Mouse (Mus musculus) CH12.LX (cell line): ENCODE results near the gene Ttc36. TPM values are rescaled to one million over a fixed set of nuclear protein-coding genes. Genes with fewer than 3 reads are reported as not detected.

Experiments
- DNase-seq: peaks from one replicate; pipeline ENCODE4 v3.0.0-alpha.2; 2013; ENCODE audit errors: extremely low read depth
- H3K27ac ChIP-seq: 2 replicates; pipeline ENCODE4 v1.5.1; 2012; ENCODE audit warnings: low read depth, mild to moderate bottlenecking, control low read depth, moderate library complexity; ENCODE audit not compliant: insufficient read depth
- H3K27me3 ChIP-seq: replicated peaks from 2 replicates; pipeline ENCODE3; 2012; ENCODE audit warnings: inconsistent platforms
- H3K36me3 ChIP-seq, 2 experiments: replicated peaks in 1 of 2; 2 replicates each; pipeline versions ENCODE3 to v1.6.1; 2012; ENCODE audit warnings: inconsistent platforms in 1 of 2, low read length in 1 of 2, mild to moderate bottlenecking in 1 of 2, mixed read lengths in 1 of 2, moderate library complexity in 1 of 2; ENCODE audit not compliant: control insufficient read depth in 1 of 2, insufficient read depth in 1 of 2
- H3K4me1 ChIP-seq, 2 experiments: 2 replicates each; pipeline ENCODE4 v1.6.1; 2012; ENCODE audit warnings: inconsistent platforms in 1 of 2, moderate library complexity in 1 of 2; ENCODE audit not compliant: insufficient read depth in 2 of 2, control insufficient read depth in 1 of 2
- H3K4me2 ChIP-seq: 2 replicates; pipeline ENCODE4 v1.6.1; 2012; ENCODE audit warnings: low read depth, mild to moderate bottlenecking, control low read depth; ENCODE audit not compliant: poor library complexity, insufficient read depth, severe bottlenecking
- H3K4me3 ChIP-seq, 3 experiments: fragments of 150-350 bp in 1 of 3; sonication (generic) in 1 of 3; replicated peaks in 1 of 3; 2 replicates each; pipeline versions ENCODE3 to v1.5.1; 2011 to 2012; ENCODE audit warnings: low read depth in 2 of 3, low read length in 2 of 3, mild to moderate bottlenecking in 2 of 3, moderate library complexity in 2 of 3, control low read depth in 1 of 3, improper control_type of control experiment in 1 of 3, inconsistent platforms in 1 of 3, mixed read lengths in 1 of 3; ENCODE audit not compliant: poor library complexity in 1 of 3
- H3K79me2 ChIP-seq: replicated peaks from 2 replicates; pipeline ENCODE4 v1.6.1; 2012; ENCODE audit warnings: mild to moderate bottlenecking, moderate library complexity; ENCODE audit not compliant: control insufficient read depth, poor library complexity, insufficient read depth, severe bottlenecking; ENCODE audit errors: extremely low read depth
- H3K9ac ChIP-seq: 2 replicates; pipeline ENCODE4 v1.6.1; 2012; ENCODE audit warnings: low read depth, mild to moderate bottlenecking, control low read depth, moderate library complexity; ENCODE audit not compliant: insufficient read depth
- H3K9me3 ChIP-seq: replicated peaks from 2 replicates; pipeline ENCODE3; 2012; ENCODE audit warnings: low read length, inconsistent platforms, mixed read lengths
- BHLHE40 ChIP-seq: IDR thresholded peaks from 2 replicates; pipeline ENCODE4 v1.6.1; 2011; ENCODE audit warnings: mild to moderate bottlenecking, low read depth, low read length, improper control_type of control experiment
- CHD1 ChIP-seq: IDR thresholded peaks from 2 replicates; pipeline ENCODE4 v1.6.1; 2012; ENCODE audit warnings: low read depth, low read length, improper control_type of control experiment, inconsistent platforms
- CHD2 ChIP-seq: IDR thresholded peaks from 2 replicates; pipeline ENCODE4 v1.6.1; 2011; ENCODE audit warnings: low read length, improper control_type of control experiment
- CTCF ChIP-seq, 2 experiments: IDR thresholded peaks in 1 of 2; conservative IDR thresholded peaks in 1 of 2; 2 replicates each; pipeline ENCODE4 v1.5.1; 2011 to 2012; ENCODE audit warnings: low read depth in 2 of 2, low read length in 2 of 2, improper control_type of control experiment in 1 of 2, inconsistent platforms in 1 of 2, mild to moderate bottlenecking in 1 of 2, moderate library complexity in 1 of 2
- E2F4 ChIP-seq: IDR thresholded peaks from 2 replicates; pipeline ENCODE4 v1.6.1; 2011; ENCODE audit warnings: low read depth, low read length, improper control_type of control experiment; ENCODE audit not compliant: insufficient replicate concordance
- ELF1 ChIP-seq: IDR thresholded peaks from 2 replicates; pipeline ENCODE4 v1.6.1; 2014; ENCODE audit warnings: low read depth, mild to moderate bottlenecking, inconsistent platforms, low read length, improper control_type of control experiment
- EP300 ChIP-seq: IDR thresholded peaks from 2 replicates; pipeline ENCODE4 v1.6.1; 2011; ENCODE audit warnings: low read length, improper control_type of control experiment
- ETS1 ChIP-seq: conservative IDR thresholded peaks from 2 replicates; pipeline ENCODE4 v1.6.1; 2012; ENCODE audit warnings: low read depth, mild to moderate bottlenecking, inconsistent platforms, low read length, improper control_type of control experiment, moderate library complexity
- GABPA ChIP-seq: IDR thresholded peaks from 2 replicates; pipeline ENCODE4 v1.6.1; 2012; ENCODE audit warnings: low read depth, low read length, improper control_type of control experiment, inconsistent platforms; ENCODE audit not compliant: insufficient replicate concordance
- HCFC1 ChIP-seq: IDR thresholded peaks from 2 replicates; pipeline ENCODE4 v1.6.1; 2012; ENCODE audit warnings: low read depth, mild to moderate bottlenecking, inconsistent platforms, low read length, improper control_type of control experiment
- IRF4 ChIP-seq: IDR thresholded peaks from 2 replicates; pipeline ENCODE4 v1.6.1; 2014; ENCODE audit warnings: low read depth, mild to moderate bottlenecking, inconsistent platforms, low read length, improper control_type of control experiment
- JUN ChIP-seq: IDR thresholded peaks from 2 replicates; pipeline ENCODE4 v1.6.1; 2011; ENCODE audit warnings: low read depth, mild to moderate bottlenecking, low read length, improper control_type of control experiment, moderate library complexity; ENCODE audit not compliant: insufficient read depth
- JUND ChIP-seq: conservative IDR thresholded peaks from 2 replicates; pipeline ENCODE4 v1.6.1; 2011; ENCODE audit warnings: low read depth, low read length, improper control_type of control experiment
- KAT2A ChIP-seq: IDR thresholded peaks from 2 replicates; pipeline ENCODE4 v1.6.1; 2012; ENCODE audit warnings: low read length, improper control_type of control experiment, inconsistent platforms; ENCODE audit not compliant: insufficient replicate concordance
- MAFK ChIP-seq: IDR thresholded peaks from 2 replicates; pipeline ENCODE4 v1.6.1; 2011; ENCODE audit warnings: low read length, improper control_type of control experiment; ENCODE audit not compliant: insufficient replicate concordance
- MAX ChIP-seq: IDR thresholded peaks from 2 replicates; pipeline ENCODE4 v1.6.1; 2011; ENCODE audit warnings: low read length, improper control_type of control experiment
- MAZ ChIP-seq: IDR thresholded peaks from 2 replicates; pipeline ENCODE4 v1.6.1; 2012; ENCODE audit warnings: low read depth, mild to moderate bottlenecking, inconsistent platforms, low read length, improper control_type of control experiment, moderate library complexity
- MEF2A ChIP-seq: IDR thresholded peaks from 2 replicates; pipeline ENCODE4 v1.6.1; 2014; ENCODE audit warnings: low read depth, mild to moderate bottlenecking, inconsistent platforms, low read length, improper control_type of control experiment, borderline replicate concordance
- MXI1 ChIP-seq: IDR thresholded peaks from 2 replicates; pipeline ENCODE4 v1.6.1; 2011; ENCODE audit warnings: mild to moderate bottlenecking, low read depth, low read length, improper control_type of control experiment
- MYC ChIP-seq: IDR thresholded peaks from 2 replicates; pipeline ENCODE4 v1.6.1; 2011; ENCODE audit warnings: low read depth, mild to moderate bottlenecking, improper control_type of control experiment, low read length
- NELFE ChIP-seq: IDR thresholded peaks from 2 replicates; pipeline ENCODE4 v1.6.1; 2011; ENCODE audit warnings: low read depth, low read length, improper control_type of control experiment
- NRF1 ChIP-seq: IDR thresholded peaks from 2 replicates; pipeline ENCODE4 v1.6.1; 2014; ENCODE audit warnings: low read depth, mild to moderate bottlenecking, inconsistent platforms, low read length, improper control_type of control experiment, moderate library complexity
- PAX5 ChIP-seq: IDR thresholded peaks from 2 replicates; pipeline ENCODE4 v1.6.1; 2012; ENCODE audit warnings: low read length, inconsistent platforms, mixed read lengths
- POLR2A ChIP-seq: IDR thresholded peaks from 2 replicates; pipeline ENCODE4 v1.6.1; 2011; ENCODE audit warnings: low read depth, mild to moderate bottlenecking, improper control_type of control experiment, low read length
- POLR2AphosphoS2 ChIP-seq: IDR thresholded peaks from 2 replicates; pipeline ENCODE4 v1.6.1; 2011; ENCODE audit warnings: low read depth, low read length, improper control_type of control experiment
- RAD21 ChIP-seq: IDR thresholded peaks from 2 replicates; pipeline ENCODE4 v1.6.1; 2011; ENCODE audit warnings: low read depth, mild to moderate bottlenecking, low read length, improper control_type of control experiment, moderate library complexity
- RCOR1 ChIP-seq: conservative IDR thresholded peaks from 2 replicates; pipeline ENCODE4 v1.6.1; 2012; ENCODE audit warnings: low read depth, mild to moderate bottlenecking, inconsistent platforms, low read length, improper control_type of control experiment
- SIN3A ChIP-seq: IDR thresholded peaks from 2 replicates; pipeline ENCODE4 v1.6.1; 2012; ENCODE audit warnings: low read length, improper control_type of control experiment, inconsistent platforms
- SMC3 ChIP-seq: IDR thresholded peaks from 2 replicates; pipeline ENCODE4 v1.6.1; 2011; ENCODE audit warnings: low read depth, low read length, improper control_type of control experiment
- TBP ChIP-seq: conservative IDR thresholded peaks from 2 replicates; pipeline ENCODE4 v1.6.1; 2011; ENCODE audit warnings: low read depth, low read length, improper control_type of control experiment
- TCF12 ChIP-seq: IDR thresholded peaks from 2 replicates; pipeline ENCODE4 v1.6.1; 2014; ENCODE audit warnings: low read depth, mild to moderate bottlenecking, inconsistent platforms, low read length, improper control_type of control experiment
- UBTF ChIP-seq: IDR thresholded peaks from 2 replicates; pipeline ENCODE4 v1.6.1; 2012; ENCODE audit warnings: low read depth, mild to moderate bottlenecking, inconsistent platforms, low read length, improper control_type of control experiment, moderate library complexity
- USF1 ChIP-seq: IDR thresholded peaks from 2 replicates; pipeline ENCODE4 v1.6.1; 2014; ENCODE audit warnings: low read depth, mild to moderate bottlenecking, inconsistent platforms, low read length, improper control_type of control experiment
- USF2 ChIP-seq: conservative IDR thresholded peaks from 2 replicates; pipeline ENCODE4 v1.6.1; 2011; ENCODE audit warnings: low read depth, low read length, improper control_type of control experiment
- ZC3H11A ChIP-seq: IDR thresholded peaks from 2 replicates; pipeline ENCODE4 v1.6.1; 2012; ENCODE audit warnings: low read depth, mild to moderate bottlenecking, inconsistent platforms, low read length, improper control_type of control experiment
- ZKSCAN1 ChIP-seq: IDR thresholded peaks from 2 replicates; pipeline ENCODE4 v1.6.1; 2012; ENCODE audit warnings: low read depth, inconsistent platforms, low read length, improper control_type of control experiment, borderline replicate concordance
- ZMIZ1 ChIP-seq: IDR thresholded peaks from 2 replicates; pipeline ENCODE4 v1.6.1; 2012; ENCODE audit warnings: low read depth, mild to moderate bottlenecking, inconsistent platforms, low read length, improper control_type of control experiment
- ZNF384 ChIP-seq: IDR thresholded peaks from 2 replicates; pipeline ENCODE4 v1.6.1; 2012; ENCODE audit warnings: low read depth, low read length, improper control_type of control experiment, inconsistent platforms
- dilution Hi-C: fragments of 300-500 bp; cut with MboI; formaldehyde crosslinking; loops from 2 replicates; pipeline ENCODE4 v1.14.3; 2020; ENCODE audit warnings: low sequenced_read_pairs; ENCODE audit not compliant: extremely low pct_unique_long_range_greater_than_20kb, extremely low pct_ligation_motif_present
- in situ Hi-C: fragments of 300-500 bp; cut with MboI; formaldehyde crosslinking; loops from 3 replicates; pipeline ENCODE4 v1.14.3; 2019; ENCODE audit warnings: low sequenced_read_pairs, low pct_ligation_motif_present, low pct_unique_long_range_greater_than_20kb, mixed read lengths
- polyA plus RNA-seq: library from polyadenylated mRNA; unstranded; fragments of >175 nt; gene quantifications from 2 replicates; pipeline ENCODE4 v1.2.1, GENCODE M21; 2012; ENCODE audit warnings: low read depth; ENCODE audit not compliant: insufficient read length
- total RNA-seq, 2 experiments: library from RNA; depleted of rRNA; stranded (reverse); fragments of 300-350 nt in 1 of 2; fragments of >200 nt in 1 of 2; gene quantifications; 2 replicates each; pipeline ENCODE4 v1.2.3; 2012 to 2014

The Ttc36 gene
- total and polyA plus RNA-seq, 3 experiments = 0.51 to 0.68 TPM; not detected in 1

GRCm38 (mm10) chr9:44772750-44773651 is 29.9 kb downstream of the Ttc36 start:
- Histone ChIP-seq H3K27me3 (no peaks in the 10 kb centered on the region), H3K79me2 (peaks cover 9% of the 10 kb centered on the region), H3K36me3 (peaks cover 4 to 24% of the 10 kb centered on the region in 2 experiments), H3K9me3 (no peaks in the 10 kb centered on the region), H3K4me3 (peak overlapping the region; percentile 76 to 96 (median 91)), H3K4me2 (peak overlapping the region; percentile 90), H3K4me1 (peaks cover 3 to 30% of the 10 kb centered on the region in 2 experiments), H3K27ac (peak overlapping the region; percentile 91), H3K9ac (peak overlapping the region; percentile 96)
- TF ChIP-seq PAX5 = no peak
- peak; percentile 36; the same call in 1 of the 2 replicates for TF ChIP-seq MAX
- peak; percentile 91 for TF ChIP-seq GABPA
- TF ChIP-seq MAZ = peak; percentile 88
- TF ChIP-seq POLR2A = peak; percentile 73; the same call in 1 of the 2 replicates
- TF ChIP-seq JUN = no peak
- peak; percentile 89 for TF ChIP-seq TCF12
- peak; percentile 74 to 88 for TF ChIP-seq CTCF (conservative IDR thresholded peaks at IDR 0.05 in 1 of 2, IDR thresholded peaks at IDR 0.05 in 1 of 2; ENCODE audit: low read depth in 2 of 2, low read length in 2 of 2)
- no peak for TF ChIP-seq MYC
- TF ChIP-seq UBTF = no peak
- no peak for TF ChIP-seq ZC3H11A
- TF ChIP-seq MEF2A = peak; percentile 86
- peak; percentile 99 for TF ChIP-seq CHD2
- no peak for TF ChIP-seq ZNF384
- TF ChIP-seq ELF1 = peak; percentile 95
- peak; percentile 83 for TF ChIP-seq MXI1
- TF ChIP-seq ETS1 = peak; percentile 57; the same call in 1 of the 2 replicates
- TF ChIP-seq ZMIZ1 = peak; percentile 41; the same call in 1 of the 2 replicates
- TF ChIP-seq CHD1 = no peak
- TF ChIP-seq USF1 = no peak
- TF ChIP-seq JUND = 0 out of 2 replicates have a peak, but pooled peaks have one; percentile 25
- TF ChIP-seq RCOR1 = no peak
- no peak for TF ChIP-seq MAFK
- TF ChIP-seq NELFE = peak; percentile 52; the same call in 1 of the 2 replicates
- TF ChIP-seq SMC3 = peak; percentile 45
- TF ChIP-seq BHLHE40 = no peak; the same call in 1 of the 2 replicates
- TF ChIP-seq KAT2A = peak; percentile 77; the same call in 1 of the 2 replicates
- TF ChIP-seq NRF1 = peak; percentile 55
- no peak for TF ChIP-seq USF2
- peak; percentile 92 for TF ChIP-seq TBP
- TF ChIP-seq SIN3A = peak; percentile 95
- no peak for TF ChIP-seq E2F4
- TF ChIP-seq RAD21 = peak; percentile 38
- no peak for TF ChIP-seq POLR2AphosphoS2
- peak; percentile 92 for TF ChIP-seq HCFC1
- no peak for TF ChIP-seq ZKSCAN1
- TF ChIP-seq IRF4 = peak; percentile 80; the same call in 1 of the 2 replicates
- no peak for TF ChIP-seq EP300
- DNase-seq = peak; percentile 94
- in situ Hi-C loops (no loop called here), dilution Hi-C loops (no loop called here)
